Mouse (Mus musculus) neural tube, embryonic 15.5 days (tissue): ENCODE measurements around the gene Pde1b. TPM values are rescaled to one million over a fixed set of nuclear protein-coding genes. Genes with fewer than 3 reads are reported as not detected.

Experiments used
- ATAC-seq: fragments of 200-750 bp; cut with Nextera tagmentation; 2 replicates; pipeline ENCODE4 v1.8.0; 2017; ENCODE audit warnings: mild to moderate bottlenecking, moderate TSS enrichment, moderate library complexity; ENCODE audit not compliant: low FRiP score
- H3K27ac ChIP-seq: fragments of 300-500 bp; sonication (generic); replicated peaks from 2 replicates; pipeline ENCODE4 v1.5.1; 2015; ENCODE audit warnings: mild to moderate bottlenecking, inconsistent platforms
- H3K27me3 ChIP-seq: fragments of 300-500 bp; sonication (generic); replicated peaks from 2 replicates; pipeline ENCODE4 v1.6.1; 2015; ENCODE audit warnings: inconsistent platforms
- H3K36me3 ChIP-seq: fragments of 300-500 bp; sonication (generic); 2 replicates; pipeline ENCODE4 v1.6.1; 2015; ENCODE audit warnings: inconsistent platforms
- H3K4me1 ChIP-seq: fragments of 300-500 bp; sonication (generic); 2 replicates; pipeline ENCODE4 v1.6.1; 2015; ENCODE audit warnings: inconsistent platforms
- H3K4me2 ChIP-seq: fragments of 300-500 bp; sonication (generic); 2 replicates; pipeline ENCODE4 v1.6.1; 2015; ENCODE audit warnings: inconsistent platforms, mild to moderate bottlenecking, moderate library complexity
- H3K4me3 ChIP-seq: fragments of 300-500 bp; sonication (generic); replicated peaks from 2 replicates; pipeline ENCODE4 v1.5.1; 2015; ENCODE audit warnings: mild to moderate bottlenecking, inconsistent platforms
- H3K9ac ChIP-seq: fragments of 300-500 bp; sonication (generic); replicated peaks from 2 replicates; pipeline ENCODE4 v1.6.1; 2015; ENCODE audit warnings: mild to moderate bottlenecking, inconsistent platforms
- H3K9me3 ChIP-seq: fragments of 300-500 bp; sonication (generic); replicated peaks from 2 replicates; pipeline ENCODE4 v1.6.1; 2016; ENCODE audit warnings: inconsistent platforms
- WGBS: fragments of 180-500 bp; shearing (Covaris S2); methylation state at CpG from one replicate; pipeline ENCODE4 v1.1.7; 2015; ENCODE audit warnings: mixed read lengths; 5-methylcytosine and 5-hydroxymethylcytosine counted together
- polyA plus RNA-seq: library from polyadenylated mRNA; unstranded; fragments of >200 nt; fragmentation: Nextera tagmentation; extraction: Ambion mirVana; gene quantifications from 2 replicates; pipeline ENCODE4 v1.2.1, GENCODE M21; 2015

Gene Pde1b
- polyA plus RNA-seq, 1 experiment from 2014 or later = 89.8 TPM

- H3K9me3 ChIP-seq = no peaks in the 10 kb centered on the region
- ATAC-seq = no peak
- H3K27me3 ChIP-seq = 0 out of 2 replicates have a peak, but pooled peaks cover 5% of the 10 kb centered on the region
- H3K27ac ChIP-seq = no peak overlapping the region
- H3K4me2 ChIP-seq = 0 out of 2 replicates have a peak overlapping the region, but pooled peaks have one; percentile 84
- WGBS = 72% methylated on average over 1 of the region's 1 CpGs
- H3K4me3 ChIP-seq = no peak overlapping the region
- peaks cover 29% of the 10 kb centered on the region for H3K4me1 ChIP-seq
- no peaks in the 10 kb centered on the region for H3K36me3 ChIP-seq
- H3K9ac ChIP-seq = no peak overlapping the region
Measured at GRCm38 (mm10) chr15:103535786-103536185, 33.0 kb downstream of the Pde1b start.

- peak overlapping the region; percentile 84 for H3K4me2 ChIP-seq
- no peak for ATAC-seq
Measured at GRCm38 (mm10) chr15:103536456-103536855, 33.6 kb downstream of the Pde1b start.

GRCm38 (mm10) chr15:103537011-103537821 lies 34.4 kb downstream of the Pde1b start:
- Histone ChIP-seq H3K4me3 (peak overlapping the region; percentile 73), H3K4me1 (peaks cover 29% of the 10 kb centered on the region), H3K4me2 (peak overlapping the region; percentile 84), H3K9ac (peak overlapping the region; percentile 79), H3K36me3 (no peaks in the 10 kb centered on the region), H3K27ac (peak overlapping the region; percentile 73), H3K27me3 (0 out of 2 replicates have a peak, but pooled peaks cover 5% of the 10 kb centered on the region), H3K9me3 (no peaks in the 10 kb centered on the region)
- 1% methylated on average over 37 of the region's 37 CpGs for WGBS
- ATAC-seq = peak; percentile 65

More at GRCm38 (mm10) chr15:103536456-103536855, 33.6 kb downstream of the Pde1b start:
- Histone ChIP-seq H3K4me3 (peak overlapping the region; percentile 73), H3K27me3 (0 out of 2 replicates have a peak, but pooled peaks cover 5% of the 10 kb centered on the region), H3K9ac (peak overlapping the region; percentile 79), H3K9me3 (no peaks in the 10 kb centered on the region), H3K27ac (peak overlapping the region; percentile 73), H3K4me1 (peaks cover 29% of the 10 kb centered on the region), H3K36me3 (no peaks in the 10 kb centered on the region)
- WGBS = 31% methylated on average over 2 of the region's 2 CpGs

GRCm38 (mm10) chr15:103537822-103538213 lies 35.0 kb downstream of the Pde1b start, which contains the start of gene Ppp1r1a:
TSS of gene Ppp1r1a (minus strand) at chr15:103538003.
- peak within 1 kb of the TSS; percentile 79 for H3K9ac ChIP-seq
- H3K36me3 ChIP-seq = no peaks in the 10 kb centered on the region
- peak within 1 kb of the TSS; percentile 73 for H3K27ac ChIP-seq
- peak within 1 kb of the TSS; percentile 73 for H3K4me3 ChIP-seq
- H3K27me3 ChIP-seq = 0 out of 2 replicates have a peak, but pooled peaks cover 5% of the 10 kb centered on the region
- WGBS = under 1% methylated on average over 36 of the region's 36 CpGs
- peak; percentile 87 for ATAC-seq
- peak within 1 kb of the TSS; percentile 84 for H3K4me2 ChIP-seq
- peaks cover 29% of the 10 kb centered on the region for H3K4me1 ChIP-seq
- H3K9me3 ChIP-seq = no peaks in the 10 kb centered on the region

GRCm38 (mm10) chr15:103539259-103539658 lies 36.4 kb downstream of the Pde1b start:
- H3K4me1 ChIP-seq = peaks cover 25% of the 10 kb centered on the region
- no peak overlapping the region for H3K4me2 ChIP-seq
- H3K4me3 ChIP-seq = no peak overlapping the region
- 0 out of 2 replicates have a peak, but pooled peaks cover 5% of the 10 kb centered on the region for H3K27me3 ChIP-seq
- no peak overlapping the region for H3K27ac ChIP-seq
- 40% methylated on average over 2 of the region's 2 CpGs for WGBS
- H3K36me3 ChIP-seq = no peaks in the 10 kb centered on the region
- ATAC-seq = no peak
- no peak overlapping the region for H3K9ac ChIP-seq
- H3K9me3 ChIP-seq = no peaks in the 10 kb centered on the region

- 0 out of 2 replicates have a peak, but pooled peaks cover 5% of the 10 kb centered on the region for H3K27me3 ChIP-seq
- peaks cover 19% of the 10 kb centered on the region for H3K4me1 ChIP-seq
- no peaks in the 10 kb centered on the region for H3K36me3 ChIP-seq
- no peak overlapping the region for H3K27ac ChIP-seq
- H3K4me2 ChIP-seq = no peak overlapping the region
- WGBS = 85% methylated on average over 1 of the region's 1 CpGs
- no peak overlapping the region for H3K9ac ChIP-seq
- H3K9me3 ChIP-seq = no peaks in the 10 kb centered on the region
- H3K4me3 ChIP-seq = no peak overlapping the region
- ATAC-seq = no peak
Measured at GRCm38 (mm10) chr15:103540646-103541045, 37.8 kb downstream of the Pde1b start.

GRCm38 (mm10) chr15:103542526-103542925 lies 39.7 kb downstream of the Pde1b start:
- 0 out of 2 replicates have a peak, but pooled peaks cover 5% of the 10 kb centered on the region for H3K27me3 ChIP-seq
- H3K4me2 ChIP-seq = no peak overlapping the region
- no peak overlapping the region for H3K27ac ChIP-seq
- H3K9ac ChIP-seq = no peak overlapping the region
- H3K36me3 ChIP-seq = no peaks in the 10 kb centered on the region
- H3K9me3 ChIP-seq = no peaks in the 10 kb centered on the region
- ATAC-seq = no peak
- peaks cover 9% of the 10 kb centered on the region for H3K4me1 ChIP-seq
- no peak overlapping the region for H3K4me3 ChIP-seq

- Histone ChIP-seq H3K4me2 (no peak overlapping the region), H3K27ac (no peak overlapping the region), H3K9me3 (no peaks in the 10 kb centered on the region), H3K27me3 (no peaks in the 10 kb centered on the region), H3K4me1 (0 out of 2 replicates have a peak, but pooled peaks cover 3% of the 10 kb centered on the region), H3K9ac (no peak overlapping the region), H3K36me3 (no peaks in the 10 kb centered on the region), H3K4me3 (no peak overlapping the region)
- 93% methylated on average over 3 of the region's 3 CpGs for WGBS
- ATAC-seq = no peak
Measured at GRCm38 (mm10) chr15:103547983-103548382, 45.1 kb downstream of the Pde1b start.

- H3K36me3 ChIP-seq = no peaks in the 10 kb centered on the region
- no peak overlapping the region for H3K9ac ChIP-seq
- H3K27me3 ChIP-seq = no peaks in the 10 kb centered on the region
- WGBS = 94% methylated on average over 1 of the region's 1 CpGs
- H3K4me3 ChIP-seq = no peak overlapping the region
- H3K27ac ChIP-seq = no peak overlapping the region
- H3K9me3 ChIP-seq = no peaks in the 10 kb centered on the region
- 0 out of 2 replicates have a peak, but pooled peaks cover 3% of the 10 kb centered on the region for H3K4me1 ChIP-seq
- no peak overlapping the region for H3K4me2 ChIP-seq
- no peak for ATAC-seq
Measured at GRCm38 (mm10) chr15:103549475-103549874, 46.6 kb downstream of the Pde1b start.

GRCm38 (mm10) chr15:103551053-103551452 lies 48.2 kb downstream of the Pde1b start:
- Histone ChIP-seq H3K4me2 (no peak overlapping the region), H3K36me3 (no peaks in the 10 kb centered on the region), H3K9me3 (no peaks in the 10 kb centered on the region), H3K9ac (no peak overlapping the region), H3K4me3 (no peak overlapping the region), H3K27me3 (no peaks in the 10 kb centered on the region), H3K27ac (no peak overlapping the region), H3K4me1 (0 out of 2 replicates have a peak, but pooled peaks cover 3% of the 10 kb centered on the region)
- ATAC-seq = no peak
- WGBS = 12% methylated on average over 1 of the region's 1 CpGs

- H3K9me3 ChIP-seq = no peaks in the 10 kb centered on the region
- WGBS = 49% methylated on average over 3 of the region's 3 CpGs
- H3K27ac ChIP-seq = no peak overlapping the region
- no peaks in the 10 kb centered on the region for H3K36me3 ChIP-seq
- 0 out of 2 replicates have a peak, but pooled peaks cover 3% of the 10 kb centered on the region for H3K4me1 ChIP-seq
- no peak overlapping the region for H3K9ac ChIP-seq
- H3K4me2 ChIP-seq = no peak overlapping the region
- no peaks in the 10 kb centered on the region for H3K27me3 ChIP-seq
- peak; percentile 38; the same call in 1 of the 2 replicates for ATAC-seq
- no peak overlapping the region for H3K4me3 ChIP-seq
Measured at GRCm38 (mm10) chr15:103552096-103552690, 49.4 kb downstream of the Pde1b start.
